Mouse (Mus musculus): ENCODE measurements at regions not wholly inside any gene's neighbourhood (a gene's known extent, or its start where the extent isn't known, plus 50 kb on each side); places are given as distances from the start of the nearest gene placed in this dataset.
"Not testable (repeated sequence)": the region's sequence is repeated elsewhere in the genome, so short reads cannot be mapped to it uniquely, and the experiment has no call there.

GRCm38 (mm10) chr10:37861001-37861400, 722.3 kb upstream of the Marcks start:
- DNase-seq, result no peak

- DNase-seq, result no peak
Observed at GRCm38 (mm10) chr10:37849291-37849846, 710.6 kb upstream of the Marcks start.

- DNase-seq, result no peak
Observed at GRCm38 (mm10) chr10:37842820-37843219, 704.1 kb upstream of the Marcks start.

- DNase-seq, result no peak
Observed at GRCm38 (mm10) chr10:37841842-37842241, 703.1 kb upstream of the Marcks start.

GRCm38 (mm10) chr10:37837721-37838120, 699.0 kb upstream of the Marcks start:
- no peak for DNase-seq

GRCm38 (mm10) chr10:37813026-37813425, 674.3 kb upstream of the Marcks start:
- no peak for DNase-seq

- no peak for DNase-seq
Observed at GRCm38 (mm10) chr10:37812405-37812851, 673.7 kb upstream of the Marcks start.

- DNase-seq, result no peak
Observed at GRCm38 (mm10) chr10:37811789-37812188, 673.1 kb upstream of the Marcks start.

GRCm38 (mm10) chr10:37803225-37803805, 664.6 kb upstream of the Marcks start:
- DNase-seq, result no peak

- no peak for DNase-seq
Observed at GRCm38 (mm10) chr10:37799397-37799796, 660.7 kb upstream of the Marcks start.

GRCm38 (mm10) chr10:37798285-37798684, 659.6 kb upstream of the Marcks start:
- no peak for DNase-seq

- DNase-seq, result no peak
Observed at GRCm38 (mm10) chr10:37797701-37798100, 659.0 kb upstream of the Marcks start.

- peak; percentile 21 for DNase-seq
Observed at GRCm38 (mm10) chr10:37792878-37793277, 654.2 kb upstream of the Marcks start.

- no peak for DNase-seq
Observed at GRCm38 (mm10) chr10:37788049-37788448, 649.3 kb upstream of the Marcks start.

- no peak for DNase-seq
Observed at GRCm38 (mm10) chr10:37779383-37780302, 640.9 kb upstream of the Marcks start.

GRCm38 (mm10) chr10:37760542-37761367, 622.0 kb upstream of the Marcks start:
- no peak for DNase-seq

- no peak for DNase-seq
Observed at GRCm38 (mm10) chr10:37741581-37741980, 602.9 kb upstream of the Marcks start.

GRCm38 (mm10) chr10:37739024-37739423, 600.3 kb upstream of the Marcks start:
- DNase-seq, result no peak

- DNase-seq, result no peak
Observed at GRCm38 (mm10) chr10:37725609-37726008, 586.9 kb upstream of the Marcks start.

GRCm38 (mm10) chr10:37724994-37725393, 586.3 kb upstream of the Marcks start:
- not testable (repeated sequence) for DNase-seq

GRCm38 (mm10) chr10:37720748-37721147, 582.0 kb upstream of the Marcks start:
- DNase-seq, result no peak

GRCm38 (mm10) chr10:37716946-37717345, 578.2 kb upstream of the Marcks start:
- DNase-seq, result no peak

GRCm38 (mm10) chr10:37711459-37711858, 572.7 kb upstream of the Marcks start:
- no peak for DNase-seq
